Mouse (Mus musculus): Measurements from ENCODE around the gene Golgb1.

DNA sequence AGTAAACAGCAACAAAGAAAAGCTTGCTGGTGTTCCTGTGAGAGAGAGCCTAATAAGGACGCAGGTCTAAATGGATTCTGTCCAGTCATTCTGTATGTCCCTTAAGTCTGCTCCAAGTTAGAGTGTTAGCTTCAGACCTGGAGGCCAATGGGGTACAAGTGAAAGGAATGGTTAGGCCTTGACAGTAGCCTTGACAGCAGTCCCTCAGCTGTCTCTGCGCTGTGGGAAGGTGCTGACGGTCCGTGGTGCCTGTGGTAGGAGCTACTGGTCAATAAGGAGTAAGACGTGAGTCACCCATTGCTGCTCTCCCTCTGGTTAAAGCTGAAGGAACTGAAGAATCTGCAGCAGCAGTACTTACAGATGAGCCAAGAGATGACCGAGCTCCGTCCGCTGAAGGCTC lies 49.4 kb downstream of the Golgb1 start:
- TF ChIP-seq CTCF (IDR thresholded peaks at IDR 0.05; ENCODE audit: extremely low read depth, insufficient read length, insufficient replicate concordance, low read depth, low read length) (no peak), POLR2A (IDR thresholded peaks at IDR 0.05; ENCODE audit: low read depth, low read length) (no peak)

Measured in small intestine, adult 2 months (tissue).